Mouse (Mus musculus): ENCODE results near the gene Col18a1. TPM values are rescaled to one million over a fixed set of nuclear protein-coding genes. Genes with fewer than 3 reads are reported as not detected.
"Not testable (repeated sequence)": the region's sequence is repeated elsewhere in the genome, so short reads cannot be mapped to it uniquely, and the experiment has no call there.

Gene Col18a1
- polyA plus RNA-seq, 1 experiment from 2014 or later, result 96.2 TPM

DNA sequence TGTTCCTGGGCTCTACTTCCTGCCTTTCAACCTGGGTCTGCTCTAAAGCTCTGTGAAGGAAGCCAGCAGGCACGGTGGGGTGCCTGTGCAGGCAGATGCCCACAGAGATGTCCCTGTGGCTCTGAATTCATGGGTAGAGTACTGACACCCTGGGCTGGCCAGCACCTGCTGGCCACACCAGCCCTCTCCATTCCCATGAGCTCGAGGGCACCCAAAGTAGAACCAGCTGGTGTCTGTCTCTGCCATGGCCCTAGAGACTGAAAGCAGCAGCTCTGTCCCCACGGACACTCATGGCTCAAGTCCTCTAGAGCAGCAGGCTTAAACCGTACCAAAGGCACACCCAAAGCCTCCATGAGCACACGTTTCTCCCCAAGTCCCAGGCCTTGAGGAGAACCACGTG lies 30.1 kb downstream of the Col18a1 start:
- Histone ChIP-seq H3K36me3 (ENCODE audit: control insufficient read depth, insufficient read depth) (no peaks in the 10 kb centered on the region), H3K4me2 (ENCODE audit: low read depth, low read length) (no peak overlapping the region), H3K9me3 (replicated peaks; ENCODE audit: control insufficient read depth, low read length) (0 out of 2 replicates have a peak, but pooled peaks cover 2% of the 10 kb centered on the region), H3K27me3 (ENCODE audit: control insufficient read depth, insufficient read depth, low read length) (no peaks in the 10 kb centered on the region), H3K4me1 (ENCODE audit: control insufficient read depth, insufficient read depth, low read length) (peaks cover 20% of the 10 kb centered on the region; the same call in 1 of the 2 replicates), H3K4me3 (ENCODE audit: low read length) (no peak overlapping the region), H3K9ac (ENCODE audit: low read length) (no peak overlapping the region), H3K27ac (ENCODE audit: low read length) (no peak overlapping the region)
- ATAC-seq (replicated peaks; ENCODE audit: extremely low read depth, insufficient read depth, low FRiP score), result no peak
- 80% methylated on average over 6 of the region's 6 CpGs for WGBS

DNA sequence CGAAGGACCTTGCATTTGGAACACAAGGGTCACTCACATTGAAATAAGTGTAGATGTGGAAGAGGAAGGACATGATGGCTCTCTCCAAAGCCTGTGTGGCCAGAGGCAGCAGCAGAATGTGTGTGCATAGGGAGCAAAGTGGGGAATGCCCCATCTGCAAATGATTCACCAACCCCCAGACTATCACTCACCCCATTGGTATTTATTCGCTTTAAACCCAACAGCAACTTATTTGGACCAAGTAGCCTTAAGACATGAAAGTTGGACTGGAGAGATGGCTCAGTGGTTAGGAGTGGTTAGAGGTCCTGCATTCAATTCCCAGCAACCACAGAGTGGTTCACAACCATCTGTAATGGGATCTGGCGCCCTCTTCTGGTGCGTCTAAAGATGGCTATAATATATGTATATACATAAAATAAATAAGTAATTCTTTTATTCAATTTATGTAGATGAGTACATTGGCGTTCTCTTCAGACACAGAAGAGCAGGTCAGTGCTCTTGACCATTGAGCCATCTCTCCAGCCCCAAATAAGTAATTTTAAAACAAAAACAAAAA lies 31.0 kb downstream of the Col18a1 start:
- Histone ChIP-seq H3K4me3 (ENCODE audit: low read length) (no peak overlapping the region), H3K9me3 (replicated peaks; ENCODE audit: control insufficient read depth, low read length) (0 out of 2 replicates have a peak, but pooled peaks cover 2% of the 10 kb centered on the region), H3K4me2 (ENCODE audit: low read depth, low read length) (no peak overlapping the region), H3K9ac (ENCODE audit: low read length) (no peak overlapping the region), H3K27ac (ENCODE audit: low read length) (no peak overlapping the region), H3K27me3 (ENCODE audit: control insufficient read depth, insufficient read depth, low read length) (no peaks in the 10 kb centered on the region), H3K36me3 (ENCODE audit: control insufficient read depth, insufficient read depth) (no peaks in the 10 kb centered on the region), H3K4me1 (ENCODE audit: control insufficient read depth, insufficient read depth, low read length) (peaks cover 26% of the 10 kb centered on the region; the same call in 1 of the 2 replicates)
- no peak for ATAC-seq (replicated peaks; ENCODE audit: extremely low read depth, insufficient read depth, low FRiP score)
- WGBS, result 93% methylated on average over 5 of the region's 5 CpGs

DNA sequence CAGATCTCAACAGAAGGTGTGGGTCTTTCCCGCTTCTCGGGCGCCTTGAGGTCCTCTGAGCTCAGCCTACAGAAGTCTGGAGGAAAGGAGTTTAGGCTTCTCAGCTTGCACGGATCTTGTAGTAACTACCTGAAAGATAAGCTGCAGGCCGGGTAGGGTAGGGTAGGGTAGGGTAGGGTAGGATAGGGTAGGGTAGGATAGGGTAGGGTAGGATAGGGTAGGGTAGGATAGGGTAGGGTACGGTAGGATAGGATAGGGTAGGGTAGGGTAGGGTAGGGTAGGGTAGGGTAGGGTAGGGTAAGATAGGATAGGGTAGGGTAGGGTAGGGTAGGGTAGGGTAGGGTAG lies 31.6 kb downstream of the Col18a1 start:
- not testable (repeated sequence) for H3K4me3 ChIP-seq (ENCODE audit: low read length); H3K36me3 ChIP-seq (ENCODE audit: control insufficient read depth, insufficient read depth); H3K9me3 ChIP-seq (replicated peaks; ENCODE audit: control insufficient read depth, low read length); H3K9ac ChIP-seq (ENCODE audit: low read length); H3K27ac ChIP-seq (ENCODE audit: low read length); H3K4me2 ChIP-seq (ENCODE audit: low read depth, low read length); ATAC-seq (replicated peaks; ENCODE audit: extremely low read depth, insufficient read depth, low FRiP score); H3K27me3 ChIP-seq (ENCODE audit: control insufficient read depth, insufficient read depth, low read length)
- peaks cover 29% of the 10 kb centered on the region for H3K4me1 ChIP-seq (ENCODE audit: control insufficient read depth, insufficient read depth, low read length)
- WGBS, result 36% methylated on average over 6 of the region's 6 CpGs

DNA sequence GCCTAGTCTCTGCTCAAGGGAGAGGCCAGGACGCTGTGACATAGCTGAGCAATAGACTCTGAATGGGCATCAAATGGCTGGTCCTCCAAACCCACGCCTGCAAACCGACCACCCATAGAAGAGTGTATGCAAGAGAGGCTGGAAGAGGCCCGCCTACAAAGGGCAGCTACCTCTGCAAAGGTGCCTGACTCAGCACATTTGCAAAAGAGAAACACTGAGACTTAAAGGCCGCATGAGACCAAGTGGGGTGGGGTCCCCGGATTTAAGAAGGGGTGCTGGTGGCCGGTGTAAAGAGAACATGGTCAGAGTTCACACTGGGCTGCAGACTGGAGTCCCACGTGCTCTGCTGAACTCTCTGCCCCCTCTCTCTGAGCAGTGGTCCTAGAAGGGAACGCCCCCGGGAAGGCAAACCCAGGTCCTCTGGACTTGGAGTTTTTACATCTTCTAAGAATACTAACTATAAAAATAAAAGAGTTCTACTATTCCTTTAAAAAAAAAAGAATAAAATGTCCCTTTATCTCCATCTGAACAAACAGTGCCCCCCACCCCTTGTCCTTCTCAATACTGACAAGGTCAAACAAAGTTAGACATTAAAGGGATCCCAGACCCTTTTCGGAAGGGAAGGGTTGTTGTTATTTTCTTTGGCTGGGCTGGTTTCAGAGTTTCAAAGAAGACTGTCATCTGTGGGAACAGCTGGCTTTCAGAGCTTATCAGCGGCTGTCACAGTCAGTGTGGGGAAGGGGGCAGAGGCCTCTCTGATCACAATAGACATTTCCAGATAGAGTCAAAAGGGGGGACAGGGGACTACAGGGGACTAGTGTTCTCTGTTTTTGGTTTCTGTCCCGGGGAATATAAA lies 32.2 kb downstream of the Col18a1 start:
- 0 out of 2 replicates have a peak, but pooled peaks cover 2% of the 10 kb centered on the region for H3K9me3 ChIP-seq (replicated peaks; ENCODE audit: control insufficient read depth, low read length)
- H3K4me1 ChIP-seq (ENCODE audit: control insufficient read depth, insufficient read depth, low read length), result peaks cover 29% of the 10 kb centered on the region
- H3K9ac ChIP-seq (ENCODE audit: low read length), result no peak overlapping the region
- no peak overlapping the region for H3K4me3 ChIP-seq (ENCODE audit: low read length)
- no peaks in the 10 kb centered on the region for H3K27me3 ChIP-seq (ENCODE audit: control insufficient read depth, insufficient read depth, low read length)
- whole genome bisulfite sequencing, result 42% methylated on average over 13 of the region's 13 CpGs
- no peak overlapping the region for H3K27ac ChIP-seq (ENCODE audit: low read length)
- no peak for ATAC-seq (replicated peaks; ENCODE audit: extremely low read depth, insufficient read depth, low FRiP score)
- H3K36me3 ChIP-seq (ENCODE audit: control insufficient read depth, insufficient read depth), result no peaks in the 10 kb centered on the region
- no peak overlapping the region for H3K4me2 ChIP-seq (ENCODE audit: low read depth, low read length)

DNA sequence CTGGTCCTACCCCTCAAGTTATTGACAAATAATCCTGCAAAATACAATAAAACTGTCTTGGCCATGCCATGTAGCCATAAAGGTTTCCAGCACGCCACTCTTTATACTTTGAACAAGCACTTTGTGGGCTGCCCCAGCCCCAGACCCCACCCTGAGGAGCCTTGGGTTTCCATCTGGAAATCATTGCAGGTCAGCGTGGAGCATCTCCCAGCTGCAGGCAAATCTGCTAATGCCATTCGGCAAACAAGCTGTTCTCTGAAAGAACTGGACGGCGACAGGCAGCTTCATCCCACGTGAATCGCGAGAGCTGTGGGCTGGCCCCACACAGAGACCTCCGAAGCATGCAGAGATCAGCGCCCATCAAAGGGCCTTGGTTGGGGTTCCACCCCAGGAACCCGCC lies 34.2 kb downstream of the Col18a1 start:
- ATAC-seq (replicated peaks; ENCODE audit: extremely low read depth, insufficient read depth, low FRiP score), result no peak
- Histone ChIP-seq H3K27me3 (ENCODE audit: control insufficient read depth, insufficient read depth, low read length) (no peaks in the 10 kb centered on the region), H3K4me3 (ENCODE audit: low read length) (no peak overlapping the region), H3K9ac (ENCODE audit: low read length) (no peak overlapping the region), H3K36me3 (ENCODE audit: control insufficient read depth, insufficient read depth) (no peaks in the 10 kb centered on the region), H3K9me3 (replicated peaks; ENCODE audit: control insufficient read depth, low read length) (0 out of 2 replicates have a peak, but pooled peaks cover 2% of the 10 kb centered on the region), H3K27ac (ENCODE audit: low read length) (peak overlapping the region; percentile 33; the same call in 1 of the 2 replicates), H3K4me1 (ENCODE audit: control insufficient read depth, insufficient read depth, low read length) (peaks cover 29% of the 10 kb centered on the region), H3K4me2 (ENCODE audit: low read depth, low read length) (no peak overlapping the region)
- WGBS, result 66% methylated on average over 11 of the region's 11 CpGs

DNA sequence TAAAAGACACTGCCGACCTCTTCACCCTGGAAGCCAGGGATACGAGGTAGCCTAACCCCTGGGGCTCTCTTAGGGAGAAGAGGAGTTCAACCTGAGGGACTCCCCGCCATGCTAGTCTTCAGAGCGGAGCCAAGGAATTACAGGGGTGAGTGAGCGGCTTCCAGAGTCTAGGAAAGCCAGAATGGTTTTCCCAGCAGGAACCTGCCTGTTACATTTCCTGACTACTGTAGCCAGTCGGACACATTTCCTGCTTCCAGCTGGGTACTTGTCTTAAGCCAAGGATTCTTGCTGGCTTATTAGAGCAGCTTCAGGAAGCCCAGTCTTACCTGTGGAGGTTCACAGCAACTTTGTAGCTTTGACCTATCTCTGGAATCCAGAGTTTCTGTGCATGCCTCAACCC lies 34.8 kb downstream of the Col18a1 start:
- 0 out of 2 replicates have a peak, but pooled peaks cover 2% of the 10 kb centered on the region for H3K9me3 ChIP-seq (replicated peaks; ENCODE audit: control insufficient read depth, low read length)
- H3K27me3 ChIP-seq (ENCODE audit: control insufficient read depth, insufficient read depth, low read length), result no peaks in the 10 kb centered on the region
- peak overlapping the region; percentile 33; the same call in 1 of the 2 replicates for H3K27ac ChIP-seq (ENCODE audit: low read length)
- ATAC-seq (replicated peaks; ENCODE audit: extremely low read depth, insufficient read depth, low FRiP score), result no peak
- H3K4me3 ChIP-seq (ENCODE audit: low read length), result no peak overlapping the region
- WGBS, result 61% methylated on average over 6 of the region's 6 CpGs
- H3K36me3 ChIP-seq (ENCODE audit: control insufficient read depth, insufficient read depth), result no peaks in the 10 kb centered on the region
- peaks cover 29% of the 10 kb centered on the region for H3K4me1 ChIP-seq (ENCODE audit: control insufficient read depth, insufficient read depth, low read length)
- no peak overlapping the region for H3K4me2 ChIP-seq (ENCODE audit: low read depth, low read length)
- H3K9ac ChIP-seq (ENCODE audit: low read length), result no peak overlapping the region

DNA sequence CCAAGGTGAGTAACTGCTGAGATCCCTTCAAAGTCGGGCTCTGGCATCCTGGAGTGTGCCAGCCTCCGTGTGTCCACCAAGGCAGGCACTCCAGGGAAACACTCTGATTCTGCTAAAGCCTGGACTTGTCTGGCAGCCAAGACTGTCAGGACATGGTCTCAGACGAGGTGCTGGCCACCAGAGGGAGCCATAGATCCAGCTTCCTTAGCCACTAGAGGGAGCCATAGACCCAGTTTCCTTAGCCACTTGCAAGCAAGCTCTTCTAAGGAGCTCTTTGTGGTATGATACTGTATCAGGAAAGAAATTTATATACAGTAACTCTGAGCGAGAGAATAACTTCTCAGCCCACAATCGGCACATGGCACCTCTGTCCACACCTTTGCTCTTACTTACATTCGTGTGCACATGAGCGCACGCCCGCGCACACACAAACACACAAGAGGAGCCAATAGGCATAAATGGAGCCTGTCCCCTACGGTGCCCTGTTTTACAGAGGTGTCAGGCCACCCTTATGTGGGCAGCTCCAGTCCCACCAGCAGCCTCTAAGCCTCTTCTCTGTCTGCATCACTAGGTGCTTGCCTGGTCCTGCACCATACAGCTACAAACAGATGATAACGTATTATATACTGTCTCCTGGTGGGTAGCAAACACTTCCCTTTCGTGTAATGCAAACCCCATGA lies 35.6 kb downstream of the Col18a1 start:
- 0 out of 2 replicates have a peak overlapping the region, but pooled peaks have one; percentile 30 for H3K27ac ChIP-seq (ENCODE audit: low read length)
- no peak overlapping the region for H3K4me2 ChIP-seq (ENCODE audit: low read depth, low read length)
- 0 out of 2 replicates have a peak, but pooled peaks have one; percentile 43 for ATAC-seq (replicated peaks; ENCODE audit: extremely low read depth, insufficient read depth, low FRiP score)
- WGBS, result 42% methylated on average over 13 of the region's 13 CpGs
- H3K36me3 ChIP-seq (ENCODE audit: control insufficient read depth, insufficient read depth), result no peaks in the 10 kb centered on the region
- H3K4me1 ChIP-seq (ENCODE audit: control insufficient read depth, insufficient read depth, low read length), result peaks cover 29% of the 10 kb centered on the region
- no peak overlapping the region for H3K9ac ChIP-seq (ENCODE audit: low read length)
- 0 out of 2 replicates have a peak, but pooled peaks cover 2% of the 10 kb centered on the region for H3K9me3 ChIP-seq (replicated peaks; ENCODE audit: control insufficient read depth, low read length)
- H3K4me3 ChIP-seq (ENCODE audit: low read length), result no peak overlapping the region
- no peaks in the 10 kb centered on the region for H3K27me3 ChIP-seq (ENCODE audit: control insufficient read depth, insufficient read depth, low read length)

DNA sequence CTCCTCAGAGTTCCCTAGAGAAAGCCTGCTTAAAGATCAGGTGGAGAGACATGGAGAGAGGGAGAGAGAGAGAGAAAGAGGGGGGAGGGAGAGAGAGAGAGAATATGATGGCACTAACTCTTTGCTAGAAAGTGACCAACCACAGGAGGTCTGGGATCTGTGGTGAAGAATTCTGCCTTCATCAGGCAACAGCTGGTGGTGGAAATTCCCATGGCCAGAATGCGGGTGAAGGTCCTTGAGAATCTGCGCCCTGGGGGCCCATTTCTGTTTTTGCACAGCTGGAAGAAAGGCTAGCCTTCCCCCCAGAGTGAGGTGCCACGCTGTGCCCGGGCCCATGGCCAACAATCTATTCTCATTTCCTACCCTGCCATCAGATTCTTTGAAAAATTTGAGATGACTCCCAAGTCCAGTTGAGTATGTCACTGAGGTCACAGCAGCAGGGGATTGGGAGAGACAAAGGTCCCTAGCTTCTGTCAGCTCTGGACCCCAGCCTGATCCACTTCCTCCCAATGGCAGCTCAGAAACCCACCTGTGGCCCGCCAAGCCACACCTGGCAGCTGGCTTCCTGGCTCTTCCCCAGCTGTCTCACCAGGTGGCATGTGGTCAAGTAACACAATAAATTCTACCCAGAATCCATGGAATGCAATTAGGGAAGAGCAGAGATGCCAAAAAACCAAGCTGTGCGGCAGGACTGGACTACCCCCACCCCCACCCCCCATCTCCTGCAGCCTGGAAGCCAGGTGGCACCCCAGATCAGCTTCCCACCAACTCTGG lies 36.5 kb downstream of the Col18a1 start:
- no peaks in the 10 kb centered on the region for H3K9me3 ChIP-seq (replicated peaks; ENCODE audit: control insufficient read depth, low read length)
- no peak overlapping the region for H3K4me3 ChIP-seq (ENCODE audit: low read length)
- no peak overlapping the region for H3K4me2 ChIP-seq (ENCODE audit: low read depth, low read length)
- peaks cover 29% of the 10 kb centered on the region for H3K4me1 ChIP-seq (ENCODE audit: control insufficient read depth, insufficient read depth, low read length)
- WGBS, result 86% methylated on average over 6 of the region's 6 CpGs
- no peak overlapping the region for H3K9ac ChIP-seq (ENCODE audit: low read length)
- no peak for ATAC-seq (replicated peaks; ENCODE audit: extremely low read depth, insufficient read depth, low FRiP score)
- no peak overlapping the region for H3K27ac ChIP-seq (ENCODE audit: low read length)
- no peaks in the 10 kb centered on the region for H3K27me3 ChIP-seq (ENCODE audit: control insufficient read depth, insufficient read depth, low read length)
- H3K36me3 ChIP-seq (ENCODE audit: control insufficient read depth, insufficient read depth), result no peaks in the 10 kb centered on the region

Data from heart, embryonic 16.5 days (tissue).